Mouse (Mus musculus): ENCODE data around the gene Fhl3. TPM values are rescaled to one million over a fixed set of nuclear protein-coding genes. Genes with fewer than 3 reads are reported as not detected.

The Fhl3 gene
- polyA plus RNA-seq (2012; rRNA removed) = 1.8 and 2.4 TPM in 2 replicates

GRCm38 (mm10) chr4:124700248-124700971 lies at the start of gene Fhl3:
Fhl3 (plus strand) TSS chr4:124700701.
- Histone ChIP-seq H3K4me3 (ENCODE audit: insufficient read depth, low read length) (peak within 1 kb of the TSS; percentile 2), H3K4me1 (ENCODE audit: control insufficient read depth, insufficient read depth, low read length) (no peaks in the 10 kb centered on the region), H3K27ac (ENCODE audit: insufficient read depth, low read length) (no peak within 1 kb of the TSS)
- TF ChIP-seq POLR2A (IDR thresholded peaks at IDR 0.05; ENCODE audit: extremely low read depth, insufficient read depth, low read length) (no peak), CTCF (IDR thresholded peaks at IDR 0.05; ENCODE audit: extremely low read depth, insufficient read depth, low read length) (no peak)

GRCm38 (mm10) chr4:124652886-124653285 lies 47.6 kb upstream of the Fhl3 start:
- no peak for TF ChIP-seq POLR2A (IDR thresholded peaks at IDR 0.05; ENCODE audit: extremely low read depth, insufficient read depth, low read length)
- TF ChIP-seq CTCF (IDR thresholded peaks at IDR 0.05; ENCODE audit: extremely low read depth, insufficient read depth, low read length) = no peak
- Histone ChIP-seq H3K4me3 (ENCODE audit: insufficient read depth, low read length) (no peak overlapping the region), H3K4me1 (ENCODE audit: control insufficient read depth, insufficient read depth, low read length) (no peaks in the 10 kb centered on the region), H3K27ac (ENCODE audit: insufficient read depth, low read length) (no peak overlapping the region)

- no peaks in the 10 kb centered on the region for H3K4me1 ChIP-seq (ENCODE audit: control insufficient read depth, insufficient read depth, low read length)
- TF ChIP-seq POLR2A (IDR thresholded peaks at IDR 0.05; ENCODE audit: extremely low read depth, insufficient read depth, low read length) (no peak), CTCF (IDR thresholded peaks at IDR 0.05; ENCODE audit: extremely low read depth, insufficient read depth, low read length) (no peak)
- peak within 1 kb of the TSS; percentile 43 for H3K4me3 ChIP-seq (ENCODE audit: insufficient read depth, low read length)
- H3K27ac ChIP-seq (ENCODE audit: insufficient read depth, low read length) = peak within 1 kb of the TSS; percentile 40; the same call in 1 of the 2 replicates
These were observed 44.0 kb upstream of the Fhl3 start, which contains the start of gene Pou3f1 for GRCm38 (mm10) chr4:124656518-124656853. Pou3f1 (plus strand) TSS chr4:124656807.

- Histone ChIP-seq H3K27ac (ENCODE audit: insufficient read depth, low read length) (no peak overlapping the region), H3K4me1 (ENCODE audit: control insufficient read depth, insufficient read depth, low read length) (no peaks in the 10 kb centered on the region), H3K4me3 (ENCODE audit: insufficient read depth, low read length) (peak overlapping the region; percentile 43)
- TF ChIP-seq POLR2A (IDR thresholded peaks at IDR 0.05; ENCODE audit: extremely low read depth, insufficient read depth, low read length) (no peak), CTCF (IDR thresholded peaks at IDR 0.05; ENCODE audit: extremely low read depth, insufficient read depth, low read length) (no peak)
These were observed 43.4 kb upstream of the Fhl3 start for GRCm38 (mm10) chr4:124656854-124657650.

- peak overlapping the region; percentile 42; the same call in 1 of the 2 replicates for H3K4me3 ChIP-seq (ENCODE audit: insufficient read depth, low read length)
- peak overlapping the region; percentile 40; the same call in 1 of the 2 replicates for H3K27ac ChIP-seq (ENCODE audit: insufficient read depth, low read length)
- H3K4me1 ChIP-seq (ENCODE audit: control insufficient read depth, insufficient read depth, low read length) = no peaks in the 10 kb centered on the region
- TF ChIP-seq POLR2A (IDR thresholded peaks at IDR 0.05; ENCODE audit: extremely low read depth, insufficient read depth, low read length) (no peak), CTCF (IDR thresholded peaks at IDR 0.05; ENCODE audit: extremely low read depth, insufficient read depth, low read length) (no peak)
These were observed 42.7 kb upstream of the Fhl3 start for GRCm38 (mm10) chr4:124657781-124658180.

- Histone ChIP-seq H3K4me3 (ENCODE audit: insufficient read depth, low read length) (peak overlapping the region; percentile 42), H3K27ac (ENCODE audit: insufficient read depth, low read length) (no peak overlapping the region), H3K4me1 (ENCODE audit: control insufficient read depth, insufficient read depth, low read length) (no peaks in the 10 kb centered on the region)
- TF ChIP-seq CTCF (IDR thresholded peaks at IDR 0.05; ENCODE audit: extremely low read depth, insufficient read depth, low read length) (no peak), POLR2A (IDR thresholded peaks at IDR 0.05; ENCODE audit: extremely low read depth, insufficient read depth, low read length) (no peak)
These were observed 42.1 kb upstream of the Fhl3 start for GRCm38 (mm10) chr4:124658412-124658851.

- TF ChIP-seq POLR2A (IDR thresholded peaks at IDR 0.05; ENCODE audit: extremely low read depth, insufficient read depth, low read length) (no peak), CTCF (IDR thresholded peaks at IDR 0.05; ENCODE audit: extremely low read depth, insufficient read depth, low read length) (no peak)
- Histone ChIP-seq H3K4me3 (ENCODE audit: insufficient read depth, low read length) (peak overlapping the region; percentile 42), H3K27ac (ENCODE audit: insufficient read depth, low read length) (no peak overlapping the region), H3K4me1 (ENCODE audit: control insufficient read depth, insufficient read depth, low read length) (no peaks in the 10 kb centered on the region)
These were observed 41.0 kb upstream of the Fhl3 start for GRCm38 (mm10) chr4:124659251-124660217.

- no peak for TF ChIP-seq CTCF (IDR thresholded peaks at IDR 0.05; ENCODE audit: extremely low read depth, insufficient read depth, low read length)
- no peak for TF ChIP-seq POLR2A (IDR thresholded peaks at IDR 0.05; ENCODE audit: extremely low read depth, insufficient read depth, low read length)
- no peaks in the 10 kb centered on the region for H3K4me1 ChIP-seq (ENCODE audit: control insufficient read depth, insufficient read depth, low read length)
- H3K4me3 ChIP-seq (ENCODE audit: insufficient read depth, low read length) = peak overlapping the region; percentile 17
- no peak overlapping the region for H3K27ac ChIP-seq (ENCODE audit: insufficient read depth, low read length)
These were observed 39.9 kb upstream of the Fhl3 start for GRCm38 (mm10) chr4:124660603-124661002.

GRCm38 (mm10) chr4:124663034-124663433 lies 37.5 kb upstream of the Fhl3 start:
- TF ChIP-seq POLR2A (IDR thresholded peaks at IDR 0.05; ENCODE audit: extremely low read depth, insufficient read depth, low read length) (no peak), CTCF (IDR thresholded peaks at IDR 0.05; ENCODE audit: extremely low read depth, insufficient read depth, low read length) (peak; percentile 47; the same call in 1 of the 2 replicates)
- Histone ChIP-seq H3K4me1 (ENCODE audit: control insufficient read depth, insufficient read depth, low read length) (no peaks in the 10 kb centered on the region), H3K27ac (ENCODE audit: insufficient read depth, low read length) (no peak overlapping the region), H3K4me3 (ENCODE audit: insufficient read depth, low read length) (no peak overlapping the region)
